Mouse (Mus musculus) hindbrain, embryonic 15.5 days (tissue): Measurements from ENCODE around the gene Trpm2. TPM values are rescaled to one million over a fixed set of nuclear protein-coding genes. Genes with fewer than 3 reads are reported as not detected.
A peak's percentile ranks its signal among the peaks of the same experiment; 100 is the strongest.
"Not testable (repeated sequence)": the region's sequence is repeated elsewhere in the genome, so short reads cannot be mapped to it uniquely, and the experiment has no call there.

Source experiments
- ATAC-seq: fragments of 200-750 bp; cut with Nextera tagmentation; 2 replicates; pipeline ENCODE4 v1.8.0; 2017; ENCODE audit warnings: low read depth, moderate number of reproducible peaks, moderate TSS enrichment; ENCODE audit not compliant: low FRiP score
- H3K27ac ChIP-seq: fragments of 300-500 bp; sonication (generic); replicated peaks from 2 replicates; pipeline ENCODE4 v1.5.1; 2015; ENCODE audit warnings: mild to moderate bottlenecking, inconsistent platforms
- H3K27me3 ChIP-seq: fragments of 300-500 bp; sonication (generic); 2 replicates; pipeline ENCODE4 v1.6.1; 2015; ENCODE audit warnings: control low read depth, inconsistent platforms
- H3K36me3 ChIP-seq: fragments of 300-500 bp; sonication (generic); 2 replicates; pipeline ENCODE4 v1.6.1; 2015; ENCODE audit warnings: control low read depth, inconsistent platforms
- H3K4me1 ChIP-seq: fragments of 300-500 bp; sonication (generic); replicated peaks from 2 replicates; pipeline ENCODE4 v1.6.1; 2015; ENCODE audit warnings: control low read depth, inconsistent platforms
- H3K4me2 ChIP-seq: fragments of 300-500 bp; sonication (generic); 2 replicates; pipeline ENCODE4 v1.6.1; 2015; ENCODE audit warnings: moderate library complexity, mild to moderate bottlenecking, inconsistent platforms
- H3K4me3 ChIP-seq: fragments of 300-500 bp; sonication (generic); 2 replicates; pipeline ENCODE4 v1.5.1; 2015; ENCODE audit warnings: mild to moderate bottlenecking, inconsistent platforms
- H3K9ac ChIP-seq: fragments of 300-500 bp; sonication (generic); 2 replicates; pipeline ENCODE4 v1.6.1; 2015; ENCODE audit warnings: inconsistent platforms
- H3K9me3 ChIP-seq: fragments of 300-500 bp; sonication (generic); 2 replicates; pipeline ENCODE4 v1.6.1; 2016; ENCODE audit warnings: control low read depth, inconsistent platforms
- WGBS: fragments of 180-500 bp; shearing (Covaris S2); methylation state at CpG from one replicate; pipeline ENCODE4 v1.1.7; 2015; 5-methylcytosine and 5-hydroxymethylcytosine counted together
- polyA plus RNA-seq: library from polyadenylated mRNA; unstranded; fragments of >200 nt; fragmentation: Nextera tagmentation; extraction: Ambion mirVana; gene quantifications from 2 replicates; pipeline ENCODE4 v1.2.1, GENCODE M21; 2015

Gene Trpm2
- polyA plus RNA-seq, result 5.4 and 7.1 TPM in 2 replicates

- Histone ChIP-seq H3K27ac (no peak within 1 kb of the TSS), H3K9ac (peak within 1 kb of the TSS; percentile 25), H3K4me2 (peak within 1 kb of the TSS; percentile 85), H3K9me3 (no peaks in the 10 kb centered on the region), H3K4me3 (peak within 1 kb of the TSS; percentile 42), H3K36me3 (no peaks in the 10 kb centered on the region), H3K4me1 (peaks cover 7% of the 10 kb centered on the region), H3K27me3 (peaks cover 13% of the 10 kb centered on the region)
- no peak for ATAC-seq
- 88% methylated on average over 6 of the region's 6 CpGs for WGBS
Observed at GRCm38 (mm10) chr10:77970481-77970880, at the start of gene Trpm2. Trpm2 (minus strand) TSS chr10:77970563.

- not testable (repeated sequence) for H3K4me1 ChIP-seq, H3K27ac ChIP-seq, H3K9me3 ChIP-seq, H3K4me2 ChIP-seq, H3K9ac ChIP-seq, ATAC-seq, H3K36me3 ChIP-seq, H3K27me3 ChIP-seq, H3K4me3 ChIP-seq
- WGBS, result 96% methylated on average over 7 of the region's 11 CpGs
Observed at GRCm38 (mm10) chr10:78019984-78020383, 49.6 kb upstream of the Trpm2 start.

GRCm38 (mm10) chr10:78019291-78019690 lies 48.9 kb upstream of the Trpm2 start:
- H3K27me3 ChIP-seq, result no peaks in the 10 kb centered on the region
- 0 out of 2 replicates have a peak, but pooled peaks cover 2% of the 10 kb centered on the region for H3K4me1 ChIP-seq
- no peaks in the 10 kb centered on the region for H3K36me3 ChIP-seq
- ATAC-seq, result peak; percentile 51; the same call in 1 of the 2 replicates
- WGBS, result 82% methylated on average over 4 of the region's 4 CpGs
- H3K27ac ChIP-seq, result no peak overlapping the region
- H3K4me3 ChIP-seq, result no peak overlapping the region
- H3K9ac ChIP-seq, result no peak overlapping the region
- no peaks in the 10 kb centered on the region for H3K9me3 ChIP-seq
- H3K4me2 ChIP-seq, result peak overlapping the region; percentile 70; the same call in 1 of the 2 replicates

GRCm38 (mm10) chr10:78018797-78019203 lies 48.4 kb upstream of the Trpm2 start:
- Histone ChIP-seq H3K4me1 (0 out of 2 replicates have a peak, but pooled peaks cover 2% of the 10 kb centered on the region), H3K27me3 (no peaks in the 10 kb centered on the region), H3K36me3 (no peaks in the 10 kb centered on the region), H3K4me3 (peak overlapping the region; percentile 36), H3K4me2 (peak overlapping the region; percentile 70), H3K9me3 (no peaks in the 10 kb centered on the region), H3K27ac (no peak overlapping the region), H3K9ac (no peak overlapping the region)
- WGBS, result 20% methylated on average over 19 of the region's 19 CpGs
- peak; percentile 87 for ATAC-seq

- H3K4me1 ChIP-seq, result 0 out of 2 replicates have a peak, but pooled peaks cover 2% of the 10 kb centered on the region
- H3K9ac ChIP-seq, result no peak overlapping the region
- ATAC-seq, result no peak
- no peak overlapping the region for H3K4me3 ChIP-seq
- no peaks in the 10 kb centered on the region for H3K27me3 ChIP-seq
- H3K27ac ChIP-seq, result no peak overlapping the region
- 52% methylated on average over 5 of the region's 5 CpGs for WGBS
- H3K36me3 ChIP-seq, result no peaks in the 10 kb centered on the region
- no peak overlapping the region for H3K4me2 ChIP-seq
- no peaks in the 10 kb centered on the region for H3K9me3 ChIP-seq
Observed at GRCm38 (mm10) chr10:78016366-78016765, 46.0 kb upstream of the Trpm2 start.

DNA sequence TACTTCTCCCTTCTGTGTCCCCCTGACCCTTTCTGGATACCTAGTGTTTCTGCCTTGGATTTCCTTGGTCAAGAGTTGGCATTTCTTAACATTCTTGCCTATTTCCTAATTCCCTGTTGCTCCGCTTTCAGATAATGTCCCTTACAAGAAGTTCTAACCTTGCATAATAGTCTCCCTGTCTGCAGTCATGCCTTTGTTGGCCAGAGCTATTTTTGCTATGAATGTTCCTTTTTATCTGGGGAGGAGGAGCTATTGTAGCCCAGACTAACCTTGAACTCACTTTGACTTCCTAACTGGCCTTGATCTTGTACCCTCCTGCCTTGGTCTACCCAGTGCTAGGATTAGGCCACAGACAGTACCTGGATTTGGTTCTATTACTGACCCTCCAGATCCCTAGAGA lies 45.1 kb upstream of the Trpm2 start:
- Histone ChIP-seq H3K36me3 (no peaks in the 10 kb centered on the region), H3K4me1 (peaks cover 4% of the 10 kb centered on the region; the same call in 1 of the 2 replicates), H3K27me3 (0 out of 2 replicates have a peak, but pooled peaks cover 2% of the 10 kb centered on the region), H3K27ac (no peak overlapping the region), H3K4me2 (no peak overlapping the region), H3K9me3 (no peaks in the 10 kb centered on the region), H3K4me3 (no peak overlapping the region), H3K9ac (no peak overlapping the region)
- no peak for ATAC-seq
- WGBS, result 96% methylated on average over 1 of the region's 1 CpGs

- Histone ChIP-seq H3K27me3 (0 out of 2 replicates have a peak, but pooled peaks cover 2% of the 10 kb centered on the region), H3K27ac (no peak overlapping the region), H3K9ac (no peak overlapping the region), H3K4me2 (no peak overlapping the region), H3K4me1 (peaks cover 15% of the 10 kb centered on the region), H3K9me3 (no peaks in the 10 kb centered on the region), H3K36me3 (no peaks in the 10 kb centered on the region), H3K4me3 (no peak overlapping the region)
- WGBS, result 94% methylated on average over 18 of the region's 18 CpGs
- ATAC-seq, result no peak
Observed at GRCm38 (mm10) chr10:78012661-78013495, 42.5 kb upstream of the Trpm2 start.

DNA sequence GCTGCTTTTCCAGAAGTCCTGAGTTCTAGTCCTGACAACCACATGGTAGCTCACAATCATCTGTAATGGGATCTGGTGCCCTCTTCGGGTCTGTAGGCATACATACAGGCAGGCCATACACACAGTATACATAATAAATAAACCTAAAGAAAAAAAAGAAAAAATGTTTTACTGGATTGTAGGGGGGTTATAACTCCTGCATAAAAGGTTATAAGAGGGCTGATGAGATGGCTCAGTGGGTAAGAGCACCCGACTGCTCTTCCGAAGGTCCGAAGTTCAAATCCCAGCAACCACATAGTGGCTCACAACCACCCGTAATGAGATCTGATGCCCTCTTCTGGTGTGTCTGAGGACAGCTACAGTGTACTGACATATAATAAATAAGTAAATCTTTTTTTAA lies 40.8 kb upstream of the Trpm2 start:
- not testable (repeated sequence) for H3K9ac ChIP-seq, H3K4me2 ChIP-seq, H3K9me3 ChIP-seq, H3K27ac ChIP-seq, H3K4me3 ChIP-seq, ATAC-seq, H3K27me3 ChIP-seq, H3K36me3 ChIP-seq
- peaks cover 33% of the 10 kb centered on the region for H3K4me1 ChIP-seq
- WGBS, result 95% methylated on average over 5 of the region's 5 CpGs

- peaks cover 40% of the 10 kb centered on the region for H3K4me1 ChIP-seq
- 17% methylated on average over 10 of the region's 10 CpGs for WGBS
- peak overlapping the region; percentile 90 for H3K4me2 ChIP-seq
- peak overlapping the region; percentile 10; the same call in 1 of the 2 replicates for H3K4me3 ChIP-seq
- no peak for ATAC-seq
- no peaks in the 10 kb centered on the region for H3K9me3 ChIP-seq
- 0 out of 2 replicates have a peak, but pooled peaks cover 2% of the 10 kb centered on the region for H3K27me3 ChIP-seq
- H3K36me3 ChIP-seq, result no peaks in the 10 kb centered on the region
- no peak overlapping the region for H3K9ac ChIP-seq
- 0 out of 2 replicates have a peak overlapping the region, but pooled peaks have one; percentile 38 for H3K27ac ChIP-seq
Observed at GRCm38 (mm10) chr10:78010335-78010734, 40.0 kb upstream of the Trpm2 start.

DNA sequence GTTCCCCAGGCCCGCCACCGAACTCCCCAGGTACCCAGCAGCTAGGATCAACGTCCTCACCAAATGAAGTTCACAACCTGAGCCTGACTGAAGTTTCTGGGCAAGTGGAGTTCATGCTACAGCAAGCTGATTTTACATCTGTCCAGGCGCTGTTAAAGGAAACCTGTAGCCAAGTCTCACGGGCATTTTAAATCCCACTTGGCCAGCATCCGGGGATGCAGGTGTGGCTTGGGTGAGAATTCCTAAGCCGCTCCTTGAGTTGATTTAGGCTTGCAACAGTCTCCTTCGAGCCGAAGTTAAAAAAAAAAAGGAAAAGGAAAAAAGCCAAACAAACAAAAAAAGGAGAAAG lies 39.6 kb upstream of the Trpm2 start, which contains the start of gene Pfkl:
Pfkl (minus strand) TSS at position 139 of the 349 bp plus-strand sequence.
- H3K36me3 ChIP-seq, result no peaks in the 10 kb centered on the region
- peak within 1 kb of the TSS; percentile 92 for H3K27ac ChIP-seq
- H3K4me3 ChIP-seq, result peak within 1 kb of the TSS; percentile 62
- H3K4me2 ChIP-seq, result peak within 1 kb of the TSS; percentile 90
- H3K9me3 ChIP-seq, result no peaks in the 10 kb centered on the region
- ATAC-seq, result no peak
- WGBS, result 2% methylated on average over 9 of the region's 9 CpGs
- peak within 1 kb of the TSS; percentile 74 for H3K9ac ChIP-seq
- H3K27me3 ChIP-seq, result 0 out of 2 replicates have a peak, but pooled peaks cover 2% of the 10 kb centered on the region
- peaks cover 41% of the 10 kb centered on the region for H3K4me1 ChIP-seq

GRCm38 (mm10) chr10:78009184-78009944 lies 39.0 kb upstream of the Trpm2 start:
- H3K9ac ChIP-seq, result peak overlapping the region; percentile 74
- H3K4me3 ChIP-seq, result peak overlapping the region; percentile 62
- H3K36me3 ChIP-seq, result no peaks in the 10 kb centered on the region
- H3K27ac ChIP-seq, result peak overlapping the region; percentile 92
- peaks cover 41% of the 10 kb centered on the region for H3K4me1 ChIP-seq
- 0 out of 2 replicates have a peak, but pooled peaks cover 2% of the 10 kb centered on the region for H3K27me3 ChIP-seq
- WGBS, result under 1% methylated on average over 48 of the region's 59 CpGs
- peak overlapping the region; percentile 90 for H3K4me2 ChIP-seq
- no peaks in the 10 kb centered on the region for H3K9me3 ChIP-seq
- ATAC-seq, result peak; percentile 95
